Mouse (Mus musculus) intestine, embryonic 15.5 days (tissue): ENCODE data around the gene Cd36. TPM values are rescaled to one million over a fixed set of nuclear protein-coding genes. Genes with fewer than 3 reads are reported as not detected.

Experiments used
- ATAC-seq: fragments of 200-750 bp; cut with Nextera tagmentation; 2 replicates; pipeline ENCODE4 v1.8.0; 2017; ENCODE audit warnings: moderate TSS enrichment, moderate library complexity
- H3K27ac ChIP-seq: fragments of 300-500 bp; sonication (generic); 2 replicates; pipeline ENCODE4 v1.5.1; 2015; ENCODE audit warnings: mild to moderate bottlenecking, inconsistent platforms
- H3K27me3 ChIP-seq: fragments of 300-500 bp; sonication (generic); replicated peaks from 2 replicates; pipeline ENCODE4 v1.6.1; 2015; ENCODE audit warnings: inconsistent platforms
- H3K36me3 ChIP-seq: fragments of 300-500 bp; sonication (generic); 2 replicates; pipeline ENCODE4 v1.6.1; 2015; ENCODE audit warnings: inconsistent platforms
- H3K4me1 ChIP-seq: fragments of 300-500 bp; sonication (generic); replicated peaks from 2 replicates; pipeline ENCODE4 v1.6.1; 2015; ENCODE audit warnings: inconsistent platforms
- H3K4me2 ChIP-seq: fragments of 300-500 bp; sonication (generic); replicated peaks from 2 replicates; pipeline ENCODE4 v1.6.1; 2015; ENCODE audit warnings: mild to moderate bottlenecking, inconsistent platforms
- H3K4me3 ChIP-seq: fragments of 300-500 bp; sonication (generic); replicated peaks from 2 replicates; pipeline ENCODE4 v1.5.1; 2015; ENCODE audit warnings: inconsistent platforms
- H3K9ac ChIP-seq: fragments of 300-500 bp; sonication (generic); 2 replicates; pipeline ENCODE4 v1.6.1; 2015; ENCODE audit warnings: inconsistent platforms
- H3K9me3 ChIP-seq: fragments of 300-500 bp; sonication (generic); 2 replicates; pipeline ENCODE4 v1.6.1; 2016; ENCODE audit warnings: inconsistent platforms
- WGBS: fragments of 180-500 bp; shearing (Covaris S2); methylation state at CpG from one replicate; pipeline ENCODE4 v1.1.7; 2015; 5-methylcytosine and 5-hydroxymethylcytosine counted together
- polyA plus RNA-seq: library from polyadenylated mRNA; unstranded; fragments of >200 nt; fragmentation: Nextera tagmentation; extraction: Ambion mirVana; gene quantifications from 2 replicates; pipeline ENCODE4 v1.2.1, GENCODE M21; 2015

Cd36 gene
- polyA plus RNA-seq, 1 experiment from 2014 or later, result 31.6 TPM

GRCm38 (mm10) chr5:17747143-17747542 is 141.5 kb downstream of the Cd36 start:
- ATAC-seq, result no peak
- Histone ChIP-seq H3K9ac (no peak overlapping the region), H3K4me3 (no peak overlapping the region), H3K4me1 (no peaks in the 10 kb centered on the region), H3K4me2 (no peak overlapping the region), H3K27me3 (no peaks in the 10 kb centered on the region), H3K27ac (no peak overlapping the region), H3K36me3 (no peaks in the 10 kb centered on the region), H3K9me3 (no peaks in the 10 kb centered on the region)
- WGBS, result 25% methylated on average over 5 of the region's 5 CpGs

DNA sequence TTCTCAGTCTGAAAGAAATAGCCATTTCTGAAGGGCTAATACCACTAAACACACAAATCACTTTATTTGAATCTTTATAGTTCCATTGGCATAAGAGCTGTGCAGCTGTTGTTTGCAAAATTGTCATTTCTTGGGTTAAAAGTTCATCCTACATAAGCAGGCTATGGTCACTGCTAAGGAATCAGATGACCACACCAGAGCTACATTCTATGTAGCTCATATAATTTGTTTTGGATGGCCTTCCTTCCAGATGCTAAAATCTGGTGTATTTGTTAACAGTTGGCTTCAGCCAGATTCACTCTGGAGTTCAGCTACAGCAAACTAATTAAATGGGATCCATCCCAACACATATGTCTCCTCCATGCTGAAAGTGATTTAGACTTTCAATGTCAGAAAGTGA is 142.1 kb downstream of the Cd36 start:
- H3K4me1 ChIP-seq, result no peaks in the 10 kb centered on the region
- H3K27ac ChIP-seq, result no peak overlapping the region
- H3K27me3 ChIP-seq, result no peaks in the 10 kb centered on the region
- H3K9me3 ChIP-seq, result no peaks in the 10 kb centered on the region
- H3K36me3 ChIP-seq, result no peaks in the 10 kb centered on the region
- H3K9ac ChIP-seq, result no peak overlapping the region
- no peak overlapping the region for H3K4me2 ChIP-seq
- ATAC-seq, result peak; percentile 56
- no peak overlapping the region for H3K4me3 ChIP-seq

DNA sequence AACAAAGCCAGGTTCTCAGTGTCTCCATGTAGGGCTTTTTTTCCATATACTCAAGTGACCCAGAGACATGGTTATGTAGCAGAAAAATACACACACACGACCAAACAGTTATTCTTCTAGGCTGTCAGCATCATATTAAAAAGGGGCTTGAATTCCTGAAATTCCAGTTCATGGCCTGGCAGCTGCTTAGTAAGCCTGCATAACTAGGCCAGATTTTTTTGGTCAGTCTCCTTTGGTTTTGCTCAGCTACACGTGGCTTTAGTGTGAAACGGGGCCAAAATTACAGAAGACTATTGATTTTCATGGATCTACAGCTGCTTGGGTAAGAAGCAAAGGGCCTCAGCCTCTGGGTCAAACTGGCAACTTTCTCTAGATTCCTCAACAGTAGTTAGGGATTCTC is 148.8 kb downstream of the Cd36 start:
- no peak overlapping the region for H3K4me3 ChIP-seq
- no peak overlapping the region for H3K4me2 ChIP-seq
- H3K9me3 ChIP-seq, result no peaks in the 10 kb centered on the region
- 38% methylated on average over 3 of the region's 3 CpGs for WGBS
- no peak overlapping the region for H3K27ac ChIP-seq
- no peaks in the 10 kb centered on the region for H3K4me1 ChIP-seq
- ATAC-seq, result no peak
- no peak overlapping the region for H3K9ac ChIP-seq
- no peaks in the 10 kb centered on the region for H3K36me3 ChIP-seq
- H3K27me3 ChIP-seq, result no peaks in the 10 kb centered on the region

Other genes starting within 250 kb of the Cd36 start
- gene Gnat3, start 73.7 kb upstream of the Cd36 start, polyA plus RNA-seq, result not detected in 2 replicates